Mouse (Mus musculus) thymus, postnatal 0 days (tissue): ENCODE data around the gene Dmrtc1c1. TPM values are rescaled to one million over a fixed set of nuclear protein-coding genes. Genes with fewer than 3 reads are reported as not detected.
"Not testable (repeated sequence)": the region's sequence is repeated elsewhere in the genome, so short reads cannot be mapped to it uniquely, and the experiment has no call there.

ENCODE experiments used
- DNase-seq: peaks from one replicate; pipeline ENCODE4 v3.0.0-alpha.2; 2015; ENCODE audit warnings: low spot score
- polyA plus RNA-seq: library from polyadenylated mRNA; unstranded; fragments of >200 nt; fragmentation: Nextera tagmentation; extraction: Ambion mirVana; gene quantifications from 2 replicates; pipeline ENCODE4 v1.2.1, GENCODE M21; 2015

Dmrtc1c1 gene
- not detected in 2 replicates for polyA plus RNA-seq

DNA sequence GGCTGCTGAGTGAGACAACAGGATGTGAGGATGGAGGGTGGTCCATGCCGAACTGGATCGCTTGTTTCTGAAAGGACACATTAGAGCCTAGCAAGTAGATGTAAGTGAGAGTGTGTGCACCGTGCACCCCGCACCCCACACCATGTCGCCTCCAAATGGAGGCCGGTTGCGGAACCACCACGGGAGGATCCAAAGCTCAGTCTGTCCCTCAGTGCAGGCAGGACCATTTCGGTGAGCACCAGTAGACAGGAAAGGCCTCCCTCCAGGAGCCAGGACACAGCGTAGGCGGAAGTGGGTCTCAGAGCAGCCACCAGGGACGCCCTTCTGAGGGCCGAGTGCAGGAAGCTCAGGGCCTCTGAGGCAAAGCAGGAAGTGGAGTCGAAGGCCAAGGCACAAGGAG, at the start of gene Dmrtc1c1:
TSS of gene Dmrtc1c1 (plus strand) at position 301 of the 400 bp plus-strand sequence.
- DNase-seq: not testable (repeated sequence)

DNA sequence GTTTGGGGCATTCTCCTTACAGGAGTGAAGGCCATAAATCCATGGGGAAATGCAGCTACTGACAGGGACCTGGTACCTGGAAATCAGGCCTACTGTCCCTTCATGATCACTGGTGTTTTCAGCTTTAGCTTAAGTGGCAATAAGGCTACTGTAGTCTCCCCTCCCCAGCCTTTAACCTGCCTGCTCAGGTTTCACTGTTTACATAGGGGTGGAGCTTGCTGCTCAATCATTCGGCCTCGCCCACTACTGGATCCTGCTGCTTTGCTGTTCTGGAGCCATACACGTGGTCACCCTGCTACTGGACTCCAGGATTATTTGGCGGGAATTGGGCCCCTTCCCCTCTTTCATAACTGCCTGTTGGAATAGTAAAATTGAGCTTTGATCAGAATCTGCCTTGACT, 36.9 kb upstream of the Dmrtc1c1 start:
- DNase-seq: no peak

DNA sequence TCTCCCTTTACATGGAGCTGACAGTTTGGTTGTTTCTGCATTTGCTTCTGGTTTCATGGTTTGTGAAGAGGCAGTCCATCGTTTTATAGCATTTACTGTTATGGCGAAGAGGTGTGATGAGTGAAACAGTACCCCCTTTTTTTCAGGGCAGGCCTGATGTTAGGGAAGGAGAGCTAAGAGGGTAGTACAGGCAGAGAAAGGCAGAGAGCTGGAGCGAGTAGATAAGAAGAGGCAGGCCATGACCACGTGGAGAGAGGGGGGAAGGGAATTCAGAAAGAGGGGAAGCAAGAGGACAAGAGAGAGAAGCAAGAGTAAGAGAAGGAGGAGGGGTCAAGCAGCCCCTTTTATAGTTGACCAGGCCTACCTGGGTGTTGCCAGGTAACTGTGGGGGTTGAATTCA, 9.5 kb downstream of the Dmrtc1c1 start:
- no peak for DNase-seq

GRCm38 (mm10) chrX:102854516-102854915, 51.8 kb downstream of the Dmrtc1c1 start, which contains the start of gene Dmrtc1c2:
Gene Dmrtc1c2 (minus strand): TSS chrX:102854616.
- DNase-seq: not testable (repeated sequence)

Other genes with a start within 250 kb of the Dmrtc1c1 start
- 0.70 and 0.78 TPM in 2 replicates for gene Phka1, start 158.7 kb upstream of the Dmrtc1c1 start, polyA plus RNA-seq
- not detected in 2 replicates for gene Gm3880, start 116.0 kb upstream of the Dmrtc1c1 start, polyA plus RNA-seq
- not detected in 2 replicates for gene Gm9112, start 95.3 kb upstream of the Dmrtc1c1 start, polyA plus RNA-seq
- gene Dmrtc1b, start 95.1 kb upstream of the Dmrtc1c1 start, polyA plus RNA-seq: 0.10 TPM in 1 of 2 replicates, not detected in the other
- not detected in 2 replicates for gene Dmrtc1c2, start 51.7 kb downstream of the Dmrtc1c1 start, polyA plus RNA-seq
- gene 1700031F05Rik, start 65.0 kb downstream of the Dmrtc1c1 start, polyA plus RNA-seq: not detected in 2 replicates
- 0.78 and 1.2 TPM in 2 replicates for gene Dmrtc1a, start 105.7 kb downstream of the Dmrtc1c1 start, polyA plus RNA-seq
- gene 1700011M02Rik, start 105.9 kb downstream of the Dmrtc1c1 start, polyA plus RNA-seq: not detected in 2 replicates
- gene 1700018G05Rik, start 125.4 kb downstream of the Dmrtc1c1 start, polyA plus RNA-seq: not detected in 2 replicates